ENCODE assay signal across 28 mouse cellular contexts in the genomic region with DNA sequence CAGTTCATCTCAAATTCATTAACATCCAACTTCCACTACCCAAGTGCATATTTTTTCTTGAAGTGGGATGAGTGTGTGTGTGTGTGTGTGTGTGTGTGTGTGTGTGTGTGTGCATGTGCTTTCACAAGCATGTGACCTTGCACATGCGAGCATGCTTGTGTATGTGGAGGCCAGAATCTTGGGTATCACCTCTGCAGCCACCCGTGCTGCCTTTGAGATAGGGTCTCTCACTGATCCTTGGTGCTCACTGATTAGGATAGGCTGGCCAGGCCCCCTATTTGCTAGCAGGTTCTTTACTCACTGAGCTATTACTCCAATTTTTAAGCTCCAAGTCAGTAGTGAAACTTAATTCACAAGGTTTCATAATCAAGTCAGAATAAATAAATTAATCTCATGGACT. TPM values are rescaled to one million over a fixed set of nuclear protein-coding genes. Genes with fewer than 3 reads are reported as not detected.
A peak's percentile ranks its signal among the peaks of the same experiment; 100 is the strongest.
DNase-seq lines count a peak whose midpoint lies in the region; ATAC-seq lines count a peak whose summit lies in the region.
"Had no signal": no experiment of that assay in that cellular context is flagged by ENCODE, and none has a peak within 500 bp of the region (broad histone marks: within the 10 kb centered on the region; RNA-seq: fewer than 3 reads in every experiment).

No protein-coding gene starts in this region.

- no peak overlapping the region for H3K9ac ChIP-seq in liver, embryonic 12.5 days
- H3K9ac ChIP-seq in liver, embryonic 16.5 days (ENCODE audit: low read depth, low read length): no peak overlapping the region
- no peak overlapping the region for H3K9ac ChIP-seq in midbrain, embryonic 14.5 days (replicated peaks; ENCODE audit: low read length)
- H3K9ac ChIP-seq: embryonic facial prominence, embryonic 15.5 days; forebrain, embryonic 15.5 days; heart, embryonic 12.5 days; hindbrain, embryonic 15.5 days had no signal

- peak overlapping the region; percentile 34 for H3K4me2 ChIP-seq in liver, embryonic 12.5 days
- H3K4me2 ChIP-seq in liver, embryonic 16.5 days (ENCODE audit: low read depth, low read length): no peak overlapping the region
- H3K4me2 ChIP-seq in midbrain, embryonic 14.5 days (ENCODE audit: low read length): no peak overlapping the region
- H3K4me2 ChIP-seq: embryonic facial prominence, embryonic 15.5 days; forebrain, embryonic 15.5 days; heart, embryonic 12.5 days; hindbrain, embryonic 15.5 days had no signal

- no peak for DNase-seq in adrenal gland, adult 8-10 months
- no peak for DNase-seq in kidney, adult 8-10 months
- DNase-seq in midbrain, embryonic 14.5 days: no peak
- DNase-seq: adrenal gland, adult 2 months; cerebellum, adult 11 months; cerebellum, adult 8-10 months; cerebellum, postnatal 14 days; embryo, embryonic 11 days; gastrocnemius, postnatal 10 days; heart, postnatal 36 days had no signal

- H3K4me1 ChIP-seq in liver, embryonic 12.5 days: peaks cover 43% of the 10 kb centered on the region
- H3K4me1 ChIP-seq in liver, embryonic 16.5 days (ENCODE audit: control insufficient read depth, low read depth, low read length): peaks cover 14% of the 10 kb centered on the region
- H3K4me1 ChIP-seq in midbrain, embryonic 14.5 days (ENCODE audit: control insufficient read depth, insufficient read depth, low read length): peaks cover 20% of the 10 kb centered on the region

- 21% methylated on average over 2 of the region's 2 CpGs for WGBS in liver, embryonic 12.5 days (ENCODE audit: insufficient replicate concordance)
- 25% methylated on average over 2 of the region's 2 CpGs for WGBS in liver, embryonic 16.5 days (ENCODE audit: insufficient replicate concordance)
- 94% methylated on average over 2 of the region's 2 CpGs for WGBS in midbrain, embryonic 14.5 days

- no peak overlapping the region for H3K4me3 ChIP-seq in liver, embryonic 12.5 days
- H3K4me3 ChIP-seq in liver, embryonic 16.5 days (ENCODE audit: low read depth, low read length): no peak overlapping the region
- H3K4me3 ChIP-seq in midbrain, embryonic 14.5 days (replicated peaks; ENCODE audit: low read depth, low read length): no peak overlapping the region
- H3K4me3 ChIP-seq: embryonic facial prominence, embryonic 15.5 days; erythroblast, embryonic 14.5 days; forebrain, embryonic 15.5 days; heart, embryonic 12.5 days; hindbrain, embryonic 15.5 days had no signal

- ATAC-seq in erythroid progenitor cell, adult 5-6 weeks (replicated peaks; ENCODE audit: low FRiP score, poor library complexity, severe bottlenecking): 0 out of 2 replicates have a peak, but pooled peaks have one; percentile 47
- ATAC-seq in liver, embryonic 12.5 days: peak; percentile 91
- peak; percentile 77 for ATAC-seq in liver, embryonic 16.5 days (ENCODE audit: low read depth)
- no peak for ATAC-seq in midbrain, embryonic 14.5 days (ENCODE audit: low FRiP score, low TSS enrichment)
- ATAC-seq: forebrain, embryonic 15.5 days had no signal

- no peaks in the 10 kb centered on the region for H3K9me3 ChIP-seq in liver, embryonic 12.5 days (replicated peaks)
- H3K9me3 ChIP-seq in liver, embryonic 16.5 days (replicated peaks; ENCODE audit: control insufficient read depth, low read length): no peaks in the 10 kb centered on the region
- no peaks in the 10 kb centered on the region for H3K9me3 ChIP-seq in midbrain, embryonic 14.5 days (ENCODE audit: control insufficient read depth, low read length)
- H3K9me3 ChIP-seq: embryonic facial prominence, embryonic 15.5 days; forebrain, embryonic 15.5 days; heart, embryonic 12.5 days; hindbrain, embryonic 15.5 days had no signal

- H3K27me3 ChIP-seq in liver, embryonic 12.5 days (replicated peaks): no peaks in the 10 kb centered on the region
- no peaks in the 10 kb centered on the region for H3K27me3 ChIP-seq in liver, embryonic 16.5 days (ENCODE audit: control insufficient read depth, insufficient read depth, low read depth, low read length)
- H3K27me3 ChIP-seq in midbrain, embryonic 14.5 days (ENCODE audit: control insufficient read depth, insufficient read depth, low read length): no peaks in the 10 kb centered on the region
- H3K27me3 ChIP-seq: CH12.LX; embryonic facial prominence, embryonic 15.5 days; forebrain, embryonic 15.5 days; heart, embryonic 12.5 days; hindbrain, embryonic 15.5 days had no signal

- H3K27ac ChIP-seq in liver, embryonic 12.5 days: no peak overlapping the region
- no peak overlapping the region for H3K27ac ChIP-seq in liver, embryonic 16.5 days (ENCODE audit: low read length)
- no peak overlapping the region for H3K27ac ChIP-seq in midbrain, embryonic 14.5 days (replicated peaks; ENCODE audit: low read depth, low read length)
- H3K27ac ChIP-seq: embryonic facial prominence, embryonic 15.5 days; forebrain, embryonic 15.5 days; hindbrain, embryonic 15.5 days had no signal

- H3K36me3 ChIP-seq in liver, embryonic 12.5 days: peaks cover 6% of the 10 kb centered on the region; the same call in 1 of the 2 replicates
- no peaks in the 10 kb centered on the region; the same call in 1 of the 2 replicates for H3K36me3 ChIP-seq in liver, embryonic 16.5 days (ENCODE audit: control insufficient read depth, insufficient read depth)
- no peaks in the 10 kb centered on the region for H3K36me3 ChIP-seq in midbrain, embryonic 14.5 days (ENCODE audit: control insufficient read depth, insufficient read depth, low read length)
- H3K36me3 ChIP-seq: embryonic facial prominence, embryonic 15.5 days; forebrain, embryonic 15.5 days; hindbrain, embryonic 15.5 days had no signal

RNA-seq across cellular contexts. Expression of gene Gm21985, which starts 6.8 kb away (rescaled TPM):
- 1.4 TPM in 1 of 2 replicates, not detected in the other for total RNA-seq in erythroid progenitor cell, adult 5-6 weeks (2015; ENCODE audit: low replicate concordance)
- total RNA-seq in erythroid progenitor cell, adult 5-6 weeks (2017; ENCODE audit: low replicate concordance): 1.3 and 9.0 TPM in 2 replicates
- polyA plus RNA-seq in liver, embryonic 12.5 days (2016; fragmentation: Nextera tagmentation; extraction: Ambion mirVana): not detected in 2 replicates
- polyA plus RNA-seq in liver, embryonic 16.5 days (2015; fragmentation: Nextera tagmentation; extraction: Ambion mirVana): not detected in 2 replicates
- 1 to 10 TPM in 1 of 4 experiments, not detected in 3; 1.5 TPM for total RNA-seq in adrenal gland, adult 8-10 months (2022)
- polyA plus RNA-seq in midbrain, embryonic 14.5 days (2014; fragmentation: Nextera tagmentation; extraction: Ambion mirVana): not detected in 2 replicates
- total RNA-seq: adrenal gland, postnatal 4 days; common myeloid progenitor, adult 5-6 weeks had no signal
- polyA plus RNA-seq: adrenal gland, adult 2 months; brain, embryonic 14.5 days; embryonic facial prominence, embryonic 11.5 days; embryonic facial prominence, embryonic 15.5 days; erythroblast, embryonic 14.5 days; gonadal fat pad, adult 2 months; heart, embryonic 12.5 days; heart, embryonic 16.5 days; hindbrain, embryonic 11.5 days; hindbrain, embryonic 15.5 days had no signal

RNA-seq across cellular contexts. Expression of gene Slc12a6, which starts 7.3 kb away (rescaled TPM):
- total RNA-seq in erythroid progenitor cell, adult 5-6 weeks (2015; ENCODE audit: low replicate concordance): 52.8 and 57.7 TPM in 2 replicates
- total RNA-seq in erythroid progenitor cell, adult 5-6 weeks (2017; ENCODE audit: low replicate concordance): 42.4 and 70.9 TPM in 2 replicates
- polyA plus RNA-seq in liver, embryonic 12.5 days (2016; fragmentation: Nextera tagmentation; extraction: Ambion mirVana): 7.0 and 7.4 TPM in 2 replicates
- polyA plus RNA-seq in liver, embryonic 16.5 days (2015; fragmentation: Nextera tagmentation; extraction: Ambion mirVana): 4.4 and 5.3 TPM in 2 replicates
- 10 to 100 TPM; 41.1 to 56.3 (median 49.1) TPM for total RNA-seq in adrenal gland, adult 8-10 months (2022)
- polyA plus RNA-seq in midbrain, embryonic 14.5 days (2014; fragmentation: Nextera tagmentation; extraction: Ambion mirVana): 18.6 and 25.9 TPM in 2 replicates

RNA-seq across cellular contexts. Expression of gene Nop10, which starts 11.2 kb away (rescaled TPM):
- 23.5 and 32.4 TPM in 2 replicates for total RNA-seq in erythroid progenitor cell, adult 5-6 weeks (2015; ENCODE audit: low replicate concordance)
- total RNA-seq in erythroid progenitor cell, adult 5-6 weeks (2017; ENCODE audit: low replicate concordance): 12.3 and 16.3 TPM in 2 replicates
- polyA plus RNA-seq in liver, embryonic 12.5 days (2016; fragmentation: Nextera tagmentation; extraction: Ambion mirVana): 211 and 213 TPM in 2 replicates
- polyA plus RNA-seq in liver, embryonic 16.5 days (2015; fragmentation: Nextera tagmentation; extraction: Ambion mirVana): 102 and 116 TPM in 2 replicates
- 100 to 1,000 TPM in 2 of 4 experiments, 10 to 100 TPM in 2; 77.3 to 151 (median 111) TPM for total RNA-seq in adrenal gland, adult 8-10 months (2022)
- 136 and 182 TPM in 2 replicates for polyA plus RNA-seq in midbrain, embryonic 14.5 days (2014; fragmentation: Nextera tagmentation; extraction: Ambion mirVana)

RNA-seq across cellular contexts. Expression of gene Nutm1, which starts 13.8 kb away (rescaled TPM):
- total RNA-seq in erythroid progenitor cell, adult 5-6 weeks (2015; ENCODE audit: low replicate concordance): not detected in 2 replicates
- not detected in 2 replicates for total RNA-seq in erythroid progenitor cell, adult 5-6 weeks (2017; ENCODE audit: low replicate concordance)
- not detected in 2 replicates for polyA plus RNA-seq in liver, embryonic 12.5 days (2016; fragmentation: Nextera tagmentation; extraction: Ambion mirVana)
- polyA plus RNA-seq in liver, embryonic 16.5 days (2015; fragmentation: Nextera tagmentation; extraction: Ambion mirVana): not detected in 2 replicates
- total RNA-seq in adrenal gland, adult 8-10 months (2022): under 1 TPM in 1 of 4 experiments, not detected in 3; 0.06 TPM
- 0.05 TPM in 1 of 2 replicates, not detected in the other for polyA plus RNA-seq in midbrain, embryonic 14.5 days (2014; fragmentation: Nextera tagmentation; extraction: Ambion mirVana)
- total RNA-seq: adrenal gland, adult 2 months; adrenal gland, postnatal 4 days; CH12.LX; common myeloid progenitor, adult 5-6 weeks; gastrocnemius, postnatal 10 days; heart, adult 8-10 months; heart, postnatal 36 days had no signal
- polyA plus RNA-seq: adrenal gland, adult 2 months; brain, embryonic 14.5 days; embryonic facial prominence, embryonic 11.5 days; embryonic facial prominence, embryonic 15.5 days; erythroblast, embryonic 14.5 days; frontal cortex, adult 2 months; heart, embryonic 12.5 days; heart, embryonic 16.5 days had no signal

RNA-seq across cellular contexts. Expression of gene Lpcat4, which starts 33.6 kb away (rescaled TPM):
- 2.5 and 5.0 TPM in 2 replicates for total RNA-seq in erythroid progenitor cell, adult 5-6 weeks (2015; ENCODE audit: low replicate concordance)
- 0.39 TPM in 1 of 2 replicates, not detected in the other for total RNA-seq in erythroid progenitor cell, adult 5-6 weeks (2017; ENCODE audit: low replicate concordance)
- 5.9 TPM in 2 replicates for polyA plus RNA-seq in liver, embryonic 12.5 days (2016; fragmentation: Nextera tagmentation; extraction: Ambion mirVana)
- 1.5 and 2.2 TPM in 2 replicates for polyA plus RNA-seq in liver, embryonic 16.5 days (2015; fragmentation: Nextera tagmentation; extraction: Ambion mirVana)
- 10 to 100 TPM in 1 of 4 experiments, 1 to 10 TPM in 3; 5.1 to 10.7 (median 7.1) TPM for total RNA-seq in adrenal gland, adult 8-10 months (2022)
- 13.9 and 18.7 TPM in 2 replicates for polyA plus RNA-seq in midbrain, embryonic 14.5 days (2014; fragmentation: Nextera tagmentation; extraction: Ambion mirVana)
